Mouse (Mus musculus): Measurements from ENCODE around the gene Apba2. TPM values are rescaled to one million over a fixed set of nuclear protein-coding genes. Genes with fewer than 3 reads are reported as not detected.

Gene Apba2
- 97.6 and 123 TPM in 2 replicates for polyA plus RNA-seq (2014; fragmentation: Nextera tagmentation; extraction: Ambion mirVana)

- Histone ChIP-seq H3K27me3 (ENCODE audit: control insufficient read depth, insufficient read depth, low read length) (0 out of 2 replicates have a peak, but pooled peaks cover 2% of the 10 kb centered on the region), H3K4me2 (ENCODE audit: low read depth) (peak within 1 kb of the TSS; percentile 85), H3K9me3 (ENCODE audit: control insufficient read depth, low read length) (no peaks in the 10 kb centered on the region), H3K36me3 (ENCODE audit: control insufficient read depth, insufficient read depth, low read length) (no peaks in the 10 kb centered on the region), H3K4me1 (ENCODE audit: control insufficient read depth, insufficient read depth, low read length) (peaks cover 17% of the 10 kb centered on the region; the same call in 1 of the 2 replicates), H3K9ac (ENCODE audit: low read length) (peak within 1 kb of the TSS; percentile 99), H3K27ac (ENCODE audit: low read depth, low read length) (peak within 1 kb of the TSS; percentile 89), H3K4me3 (ENCODE audit: low read depth, low read length) (peak within 1 kb of the TSS; percentile 91)
- DNase-seq (ENCODE audit: low spot score): peak; percentile 86
- peak; percentile 88 for ATAC-seq (ENCODE audit: insufficient read depth, low FRiP score, low TSS enrichment)
- under 1% methylated on average over 82 of the region's 96 CpGs for WGBS
Measured at GRCm38 (mm10) chr7:64501536-64502270, at the start of gene Apba2. TSS of gene Apba2 (plus strand) at chr7:64501706.

- no peak for ATAC-seq (ENCODE audit: insufficient read depth, low FRiP score, low TSS enrichment)
- no peaks in the 10 kb centered on the region for H3K9me3 ChIP-seq (ENCODE audit: control insufficient read depth, low read length)
- no peaks in the 10 kb centered on the region for H3K36me3 ChIP-seq (ENCODE audit: control insufficient read depth, insufficient read depth, low read length)
- H3K4me1 ChIP-seq (ENCODE audit: control insufficient read depth, insufficient read depth, low read length): no peaks in the 10 kb centered on the region
- 85% methylated on average over 5 of the region's 5 CpGs for WGBS
- no peak overlapping the region for H3K4me2 ChIP-seq (ENCODE audit: low read depth)
- H3K4me3 ChIP-seq (ENCODE audit: low read depth, low read length): no peak overlapping the region
- H3K27ac ChIP-seq (ENCODE audit: low read depth, low read length): no peak overlapping the region
- no peak overlapping the region for H3K9ac ChIP-seq (ENCODE audit: low read length)
- no peaks in the 10 kb centered on the region for H3K27me3 ChIP-seq (ENCODE audit: control insufficient read depth, insufficient read depth, low read length)
- DNase-seq (ENCODE audit: low spot score): no peak
Measured at GRCm38 (mm10) chr7:64451861-64452382, 49.6 kb upstream of the Apba2 start.

GRCm38 (mm10) chr7:64452471-64453222 is 48.9 kb upstream of the Apba2 start:
- no peak overlapping the region for H3K27ac ChIP-seq (ENCODE audit: low read depth, low read length)
- no peak overlapping the region for H3K4me2 ChIP-seq (ENCODE audit: low read depth)
- ATAC-seq (ENCODE audit: insufficient read depth, low FRiP score, low TSS enrichment): no peak
- H3K4me1 ChIP-seq (ENCODE audit: control insufficient read depth, insufficient read depth, low read length): no peaks in the 10 kb centered on the region
- no peaks in the 10 kb centered on the region for H3K36me3 ChIP-seq (ENCODE audit: control insufficient read depth, insufficient read depth, low read length)
- H3K9ac ChIP-seq (ENCODE audit: low read length): no peak overlapping the region
- WGBS: 92% methylated on average over 4 of the region's 4 CpGs
- H3K9me3 ChIP-seq (ENCODE audit: control insufficient read depth, low read length): no peaks in the 10 kb centered on the region
- no peak for DNase-seq (ENCODE audit: low spot score)
- H3K4me3 ChIP-seq (ENCODE audit: low read depth, low read length): no peak overlapping the region
- no peaks in the 10 kb centered on the region for H3K27me3 ChIP-seq (ENCODE audit: control insufficient read depth, insufficient read depth, low read length)

GRCm38 (mm10) chr7:64456176-64456575 is 45.3 kb upstream of the Apba2 start:
- ATAC-seq (ENCODE audit: insufficient read depth, low FRiP score, low TSS enrichment) (no peak), DNase-seq (ENCODE audit: low spot score) (peak; percentile 6)
- H3K4me2 ChIP-seq (ENCODE audit: low read depth): no peak overlapping the region
- WGBS: 83% methylated on average over 4 of the region's 4 CpGs
- H3K4me3 ChIP-seq (ENCODE audit: low read depth, low read length): no peak overlapping the region
- no peaks in the 10 kb centered on the region for H3K36me3 ChIP-seq (ENCODE audit: control insufficient read depth, insufficient read depth, low read length)
- no peaks in the 10 kb centered on the region for H3K9me3 ChIP-seq (ENCODE audit: control insufficient read depth, low read length)
- no peak overlapping the region for H3K9ac ChIP-seq (ENCODE audit: low read length)
- no peak overlapping the region for H3K27ac ChIP-seq (ENCODE audit: low read depth, low read length)
- no peaks in the 10 kb centered on the region for H3K27me3 ChIP-seq (ENCODE audit: control insufficient read depth, insufficient read depth, low read length)
- no peaks in the 10 kb centered on the region for H3K4me1 ChIP-seq (ENCODE audit: control insufficient read depth, insufficient read depth, low read length)

- Histone ChIP-seq H3K4me1 (ENCODE audit: control insufficient read depth, insufficient read depth, low read length) (no peaks in the 10 kb centered on the region), H3K9ac (ENCODE audit: low read length) (no peak overlapping the region), H3K36me3 (ENCODE audit: control insufficient read depth, insufficient read depth, low read length) (no peaks in the 10 kb centered on the region), H3K27ac (ENCODE audit: low read depth, low read length) (no peak overlapping the region), H3K27me3 (ENCODE audit: control insufficient read depth, insufficient read depth, low read length) (no peaks in the 10 kb centered on the region), H3K4me3 (ENCODE audit: low read depth, low read length) (no peak overlapping the region), H3K4me2 (ENCODE audit: low read depth) (no peak overlapping the region), H3K9me3 (ENCODE audit: control insufficient read depth, low read length) (no peaks in the 10 kb centered on the region)
- WGBS: 85% methylated on average over 3 of the region's 3 CpGs
- ATAC-seq (ENCODE audit: insufficient read depth, low FRiP score, low TSS enrichment) (no peak), DNase-seq (ENCODE audit: low spot score) (peak; percentile 6)
Measured at GRCm38 (mm10) chr7:64456676-64457075, 44.8 kb upstream of the Apba2 start.

GRCm38 (mm10) chr7:64457811-64458210 is 43.7 kb upstream of the Apba2 start:
- no peak for ATAC-seq (ENCODE audit: insufficient read depth, low FRiP score, low TSS enrichment)
- Histone ChIP-seq H3K36me3 (ENCODE audit: control insufficient read depth, insufficient read depth, low read length) (no peaks in the 10 kb centered on the region), H3K4me3 (ENCODE audit: low read depth, low read length) (no peak overlapping the region), H3K9ac (ENCODE audit: low read length) (no peak overlapping the region), H3K4me2 (ENCODE audit: low read depth) (no peak overlapping the region), H3K27me3 (ENCODE audit: control insufficient read depth, insufficient read depth, low read length) (no peaks in the 10 kb centered on the region), H3K27ac (ENCODE audit: low read depth, low read length) (no peak overlapping the region), H3K4me1 (ENCODE audit: control insufficient read depth, insufficient read depth, low read length) (no peaks in the 10 kb centered on the region), H3K9me3 (ENCODE audit: control insufficient read depth, low read length) (no peaks in the 10 kb centered on the region)
- peak; percentile 2 for DNase-seq (ENCODE audit: low spot score)
- WGBS: 93% methylated on average over 2 of the region's 2 CpGs

- 36% methylated on average over 10 of the region's 10 CpGs for WGBS
- peak; percentile 35 for DNase-seq (ENCODE audit: low spot score)
Measured at GRCm38 (mm10) chr7:64497438-64497837, 4.1 kb upstream of the Apba2 start.

GRCm38 (mm10) chr7:64502271-64503180 is 1.0 kb downstream of the Apba2 start:
- peak overlapping the region; percentile 99 for H3K9ac ChIP-seq (ENCODE audit: low read length)
- DNase-seq (ENCODE audit: low spot score): peak; percentile 56
- peak overlapping the region; percentile 85 for H3K4me2 ChIP-seq (ENCODE audit: low read depth)
- WGBS: 1% methylated on average over 45 of the region's 47 CpGs
- 0 out of 2 replicates have a peak, but pooled peaks cover 2% of the 10 kb centered on the region for H3K27me3 ChIP-seq (ENCODE audit: control insufficient read depth, insufficient read depth, low read length)
- H3K4me1 ChIP-seq (ENCODE audit: control insufficient read depth, insufficient read depth, low read length): peaks cover 17% of the 10 kb centered on the region; the same call in 1 of the 2 replicates
- peak overlapping the region; percentile 89 for H3K27ac ChIP-seq (ENCODE audit: low read depth, low read length)
- peak; percentile 31; the same call in 1 of the 2 replicates for ATAC-seq (ENCODE audit: insufficient read depth, low FRiP score, low TSS enrichment)
- H3K36me3 ChIP-seq (ENCODE audit: control insufficient read depth, insufficient read depth, low read length): no peaks in the 10 kb centered on the region
- H3K4me3 ChIP-seq (ENCODE audit: low read depth, low read length): peak overlapping the region; percentile 91
- H3K9me3 ChIP-seq (ENCODE audit: control insufficient read depth, low read length): no peaks in the 10 kb centered on the region

More at GRCm38 (mm10) chr7:64497438-64497837, 4.1 kb upstream of the Apba2 start:
- no peaks in the 10 kb centered on the region for H3K4me1 ChIP-seq (ENCODE audit: control insufficient read depth, insufficient read depth, low read length)
- ATAC-seq (ENCODE audit: insufficient read depth, low FRiP score, low TSS enrichment): no peak
- no peak overlapping the region for H3K4me3 ChIP-seq (ENCODE audit: low read depth, low read length)
- H3K9ac ChIP-seq (ENCODE audit: low read length): no peak overlapping the region
- no peaks in the 10 kb centered on the region for H3K27me3 ChIP-seq (ENCODE audit: control insufficient read depth, insufficient read depth, low read length)
- H3K9me3 ChIP-seq (ENCODE audit: control insufficient read depth, low read length): no peaks in the 10 kb centered on the region
- H3K36me3 ChIP-seq (ENCODE audit: control insufficient read depth, insufficient read depth, low read length): no peaks in the 10 kb centered on the region
- H3K4me2 ChIP-seq (ENCODE audit: low read depth): no peak overlapping the region
- H3K27ac ChIP-seq (ENCODE audit: low read depth, low read length): no peak overlapping the region
